Mouse (Mus musculus) liver, adult 2 months (tissue): ENCODE measurements around the gene Olfr1396. TPM values are rescaled to one million over a fixed set of nuclear protein-coding genes. Genes with fewer than 3 reads are reported as not detected.

Experiments
- DNase-seq: peaks from one replicate; pipeline ENCODE4 v3.0.0-alpha.2; 2011; ENCODE audit warnings: low read depth, low spot score; ENCODE audit errors: extremely low read depth
- H3K27ac ChIP-seq: fragments of 200-500 bp; replicated peaks from 2 replicates; pipeline ENCODE4 v1.5.1; 2012; ENCODE audit warnings: low read depth, mild to moderate bottlenecking, control low read depth, inconsistent platforms, low read length; ENCODE audit not compliant: insufficient read depth
- H3K27me3 ChIP-seq: fragments of 200-500 bp; 2 replicates; pipeline ENCODE4 v1.6.1; 2012; ENCODE audit warnings: mild to moderate bottlenecking, moderate library complexity, low read length, inconsistent platforms; ENCODE audit not compliant: control insufficient read depth, insufficient read depth
- H3K36me3 ChIP-seq: fragments of 200-500 bp; 2 replicates; pipeline ENCODE4 v1.6.1; 2012; ENCODE audit warnings: low read length, inconsistent platforms; ENCODE audit not compliant: control insufficient read depth, insufficient read depth
- H3K4me1 ChIP-seq: fragments of 200-500 bp; 2 replicates; pipeline ENCODE4 v1.6.1; 2011; ENCODE audit warnings: low read length; ENCODE audit not compliant: control insufficient read depth, insufficient read depth
- H3K4me3 ChIP-seq: fragments of 200-500 bp; 2 replicates; pipeline ENCODE4 v1.5.1; 2011; ENCODE audit warnings: low read depth, mild to moderate bottlenecking, control low read depth, low read length, moderate library complexity; ENCODE audit not compliant: insufficient read depth
- H3K79me2 ChIP-seq: fragments of 200-500 bp; 2 replicates; pipeline ENCODE4 v1.6.1; 2012; ENCODE audit warnings: inconsistent platforms, mild to moderate bottlenecking, low read length, moderate library complexity; ENCODE audit not compliant: control insufficient read depth, insufficient read depth
- H3K9ac ChIP-seq: fragments of 200-500 bp; 2 replicates; pipeline ENCODE4 v1.6.1; 2012; ENCODE audit warnings: low read depth, mild to moderate bottlenecking, control low read depth, inconsistent platforms, low read length
- CTCF ChIP-seq: fragments of 200-500 bp; IDR thresholded peaks from 2 replicates; pipeline ENCODE4 v1.5.1; 2011; ENCODE audit warnings: low read depth, low read length, control low read depth
- POLR2A ChIP-seq: fragments of 200-500 bp; IDR thresholded peaks from 2 replicates; pipeline ENCODE4 v1.6.1; 2011; ENCODE audit warnings: low read length, control low read depth; ENCODE audit not compliant: insufficient read depth; ENCODE audit errors: extremely low read depth
- WGBS: fragments of 180-500 bp; shearing (Covaris S2); methylation state at CpG from one replicate; pipeline ENCODE4 v1.1.7; 2018; 5-methylcytosine and 5-hydroxymethylcytosine counted together
- polyA plus RNA-seq: library from polyadenylated mRNA; depleted of rRNA; stranded (reverse); fragments of >200 nt; gene quantifications from 2 replicates; pipeline ENCODE4 v1.2.3, GENCODE M21; 2012; rRNA removed
- total RNA-seq: library from RNA; depleted of rRNA; stranded (reverse); fragments of >200 nt; gene quantifications from 2 replicates; pipeline ENCODE4 v1.2.3, GENCODE M21; 2014; rRNA removed

Gene Olfr1396
- total RNA-seq (under 0.01 and 0.07 TPM in 2 replicates), polyA plus RNA-seq (0.02 and 0.06 TPM in 2 replicates)

DNA sequence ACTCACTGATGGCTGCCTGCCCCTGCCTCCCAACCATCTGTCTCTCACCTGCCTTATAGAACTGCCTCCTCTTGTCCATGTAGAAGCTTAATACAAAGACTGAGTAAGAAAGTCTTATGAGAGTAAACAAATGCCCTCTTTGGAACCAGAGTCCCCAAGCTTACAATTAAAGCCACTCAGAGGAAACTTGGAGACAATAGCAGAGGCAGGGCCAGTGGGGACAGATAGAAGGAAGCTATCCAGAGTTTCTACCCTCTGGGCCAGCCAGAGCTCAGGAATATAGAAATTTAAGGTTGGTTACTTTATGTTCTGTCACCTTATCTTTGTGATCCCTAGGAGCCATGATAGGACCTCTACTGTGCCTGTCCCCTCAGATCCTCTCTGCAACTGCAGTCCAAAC is at the start of gene Olfr1396:
TSS of gene Olfr1396 (minus strand) at position 101 of the 400 bp plus-strand sequence.
- Histone ChIP-seq H3K36me3 (no peaks in the 10 kb centered on the region), H3K4me3 (no peak within 1 kb of the TSS), H3K27me3 (no peaks in the 10 kb centered on the region), H3K9ac (no peak within 1 kb of the TSS), H3K27ac (no peak within 1 kb of the TSS), H3K4me1 (no peaks in the 10 kb centered on the region), H3K79me2 (no peaks in the 10 kb centered on the region)
- TF ChIP-seq POLR2A, result no peak
- no peak for TF ChIP-seq CTCF
- DNase-seq, result no peak

DNA sequence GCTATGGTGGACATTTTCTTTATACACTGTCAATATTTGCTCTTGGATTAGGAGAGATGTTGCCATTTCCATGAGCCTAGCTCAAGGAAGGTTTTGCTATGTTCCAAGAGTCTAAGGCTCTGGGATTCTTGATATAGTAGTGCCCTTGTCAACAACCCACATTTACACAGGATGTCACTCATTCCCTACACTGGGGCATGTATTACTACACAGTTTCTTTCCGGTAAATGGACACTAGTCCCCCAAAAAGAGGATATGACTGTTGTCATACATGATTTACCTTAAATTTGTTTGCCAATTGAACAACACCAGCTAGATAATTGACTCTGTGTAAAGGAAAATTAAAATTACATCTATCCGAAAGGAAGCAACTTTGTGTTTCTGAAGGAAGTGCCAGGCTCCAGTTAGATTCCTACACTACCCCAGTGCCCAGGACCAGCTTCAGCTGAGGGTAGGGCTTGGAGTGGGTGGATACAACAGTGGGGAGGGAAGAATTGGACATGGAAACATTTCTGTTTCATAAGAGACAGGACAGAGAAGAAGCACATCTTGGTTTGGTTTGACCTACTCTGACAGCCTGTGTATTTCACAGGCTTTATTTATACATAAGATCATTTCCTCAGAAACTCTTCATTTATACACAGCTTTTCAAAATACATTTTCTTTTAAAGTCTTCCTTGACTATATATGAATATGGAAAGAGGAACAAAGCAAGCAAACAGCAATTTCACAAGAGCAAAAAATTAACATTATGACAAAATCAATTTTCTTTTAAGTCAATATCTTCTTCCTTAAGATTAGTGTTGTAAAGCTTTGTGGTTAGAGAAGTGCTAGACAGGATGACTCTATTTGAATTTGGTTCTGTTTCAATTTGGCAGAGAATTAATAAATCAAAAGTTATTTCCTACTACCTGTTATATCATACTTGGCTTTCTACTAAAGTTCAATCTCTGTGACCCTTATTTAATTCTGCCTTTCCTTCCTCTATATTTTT is 42.4 kb upstream of the Olfr1396 start:
- H3K4me3 ChIP-seq, result no peak overlapping the region
- no peak for TF ChIP-seq POLR2A
- no peak for TF ChIP-seq CTCF
- H3K4me1 ChIP-seq, result no peaks in the 10 kb centered on the region
- no peaks in the 10 kb centered on the region for H3K27me3 ChIP-seq
- H3K9ac ChIP-seq, result no peak overlapping the region
- H3K79me2 ChIP-seq, result no peaks in the 10 kb centered on the region
- no peak for DNase-seq
- 91% methylated on average over 2 of the region's 2 CpGs for WGBS
- H3K36me3 ChIP-seq, result no peaks in the 10 kb centered on the region
- no peak overlapping the region for H3K27ac ChIP-seq

DNA sequence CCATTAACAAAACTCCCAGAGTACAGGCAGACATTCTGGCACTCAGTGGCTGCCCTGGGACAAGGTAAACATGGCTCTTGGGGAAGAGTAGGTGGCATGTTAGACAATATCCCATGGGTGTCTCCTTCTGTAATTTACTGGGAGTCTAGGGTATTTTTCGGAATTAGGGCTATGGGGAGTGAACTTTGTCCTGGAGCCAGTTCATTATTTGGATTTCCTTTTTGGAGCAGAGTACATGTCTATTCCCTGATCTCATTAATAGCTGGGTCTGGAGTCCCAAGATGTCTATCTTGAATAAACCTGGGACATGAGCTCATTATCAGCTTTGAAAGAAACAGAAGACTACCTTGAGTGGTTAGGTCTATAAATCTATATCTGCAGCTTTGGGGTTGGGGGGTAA is 39.4 kb upstream of the Olfr1396 start, which contains the start of gene Olfr1394:
TSS of gene Olfr1394 (plus strand) at position 301 of the 400 bp plus-strand sequence.
- Histone ChIP-seq H3K27me3 (no peaks in the 10 kb centered on the region), H3K4me1 (no peaks in the 10 kb centered on the region), H3K36me3 (no peaks in the 10 kb centered on the region), H3K4me3 (no peak within 1 kb of the TSS), H3K27ac (no peak within 1 kb of the TSS), H3K9ac (no peak within 1 kb of the TSS), H3K79me2 (no peaks in the 10 kb centered on the region)
- WGBS, result 31% methylated on average over 1 of the region's 1 CpGs
- TF ChIP-seq CTCF (no peak), POLR2A (no peak)
- no peak for DNase-seq

DNA sequence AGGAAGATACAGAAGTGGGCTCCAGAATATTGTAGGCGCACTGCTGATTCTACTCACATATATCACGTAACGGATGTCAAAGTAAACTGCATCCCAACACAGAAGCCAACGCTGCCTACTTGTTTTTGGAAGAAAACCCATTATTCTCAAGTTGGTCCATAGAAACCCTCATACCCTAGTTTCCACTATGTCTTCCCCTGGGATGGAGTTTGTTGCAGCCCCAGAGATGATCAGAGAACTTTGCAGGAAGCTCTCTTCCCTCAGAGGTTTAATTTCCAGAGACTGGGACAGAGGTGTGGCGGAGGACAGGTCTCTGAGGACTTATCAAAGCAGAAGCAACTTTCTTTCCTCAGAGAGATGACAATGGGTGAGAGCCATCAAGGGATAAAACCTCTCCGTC is 27.3 kb upstream of the Olfr1396 start, which contains the start of gene Olfr1395:
TSS of gene Olfr1395 (plus strand) at position 301 of the 400 bp plus-strand sequence.
- no peak for TF ChIP-seq CTCF
- TF ChIP-seq POLR2A, result no peak
- Histone ChIP-seq H3K4me1 (no peaks in the 10 kb centered on the region), H3K9ac (no peak within 1 kb of the TSS), H3K79me2 (no peaks in the 10 kb centered on the region), H3K27ac (no peak within 1 kb of the TSS), H3K4me3 (no peak within 1 kb of the TSS), H3K27me3 (no peaks in the 10 kb centered on the region), H3K36me3 (no peaks in the 10 kb centered on the region)
- WGBS, result 92% methylated on average over 6 of the region's 6 CpGs
- DNase-seq, result no peak

DNA sequence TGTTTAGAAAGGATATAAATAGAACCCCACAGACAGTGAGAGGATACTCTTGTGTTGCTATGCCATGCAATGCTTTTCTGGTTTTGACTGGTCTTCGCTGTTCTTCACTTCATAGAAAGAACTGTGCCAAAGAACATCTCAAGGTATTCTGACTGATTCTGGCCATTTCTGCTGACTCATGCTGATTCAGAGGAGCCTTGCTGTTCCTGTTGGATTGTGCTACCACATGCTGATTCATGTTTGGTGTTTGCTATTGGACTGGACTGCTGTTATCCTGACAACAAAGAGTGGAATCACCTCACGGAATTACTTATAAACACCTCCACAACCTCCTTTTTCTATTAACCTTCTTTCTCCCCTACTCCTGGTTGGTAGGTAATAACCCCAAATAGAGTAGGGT is 9.5 kb upstream of the Olfr1396 start:
- no peak overlapping the region for H3K4me3 ChIP-seq
- H3K4me1 ChIP-seq, result no peaks in the 10 kb centered on the region
- no peaks in the 10 kb centered on the region for H3K36me3 ChIP-seq
- H3K27ac ChIP-seq, result no peak overlapping the region
- no peaks in the 10 kb centered on the region for H3K79me2 ChIP-seq
- no peak overlapping the region for H3K9ac ChIP-seq
- DNase-seq, result no peak
- TF ChIP-seq POLR2A, result no peak
- TF ChIP-seq CTCF, result no peak
- WGBS, result 92% methylated on average over 2 of the region's 2 CpGs
- no peaks in the 10 kb centered on the region for H3K27me3 ChIP-seq

DNA sequence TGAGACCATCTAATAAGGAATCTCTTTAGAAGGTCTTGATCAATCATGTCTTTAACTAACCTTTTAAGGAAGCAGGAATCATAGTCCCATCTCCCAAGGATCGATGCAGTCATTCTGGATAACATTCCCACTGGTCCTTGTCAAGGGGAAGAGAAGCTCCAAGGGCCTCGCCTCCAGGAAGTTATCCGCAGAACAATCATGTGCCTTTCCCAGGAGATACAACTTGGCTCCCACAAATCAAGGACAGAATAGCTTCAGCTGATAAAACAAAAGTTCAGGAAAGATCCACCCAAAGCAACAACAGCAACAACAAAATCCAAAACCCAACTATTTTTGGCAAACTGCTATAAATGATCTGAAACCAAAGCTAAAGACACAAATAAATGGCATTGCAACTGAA is 5.0 kb upstream of the Olfr1396 start:
- Histone ChIP-seq H3K4me1 (no peaks in the 10 kb centered on the region), H3K9ac (no peak overlapping the region), H3K4me3 (no peak overlapping the region), H3K27ac (no peak overlapping the region), H3K27me3 (no peaks in the 10 kb centered on the region), H3K36me3 (no peaks in the 10 kb centered on the region), H3K79me2 (no peaks in the 10 kb centered on the region)
- no peak for TF ChIP-seq CTCF
- TF ChIP-seq POLR2A, result no peak
- no peak for DNase-seq
- WGBS, result 85% methylated on average over 3 of the region's 3 CpGs
